Mouse (Mus musculus) common myeloid progenitor, adult 5-6 weeks (primary cell): ENCODE measurements around the gene Ankrd35. TPM values are rescaled to one million over a fixed set of nuclear protein-coding genes. Genes with fewer than 3 reads are reported as not detected.
A peak's percentile ranks its signal among the peaks of the same experiment; 100 is the strongest.
"Not testable (repeated sequence)": the region's sequence is repeated elsewhere in the genome, so short reads cannot be mapped to it uniquely, and the experiment has no call there.

Source experiments
- ATAC-seq: replicated peaks from 2 replicates; pipeline ENCODE4 v1.8.0; 2016; ENCODE audit warnings: low read depth, mild to moderate bottlenecking, moderate TSS enrichment, inconsistent platforms; ENCODE audit not compliant: poor library complexity, severe bottlenecking
- total RNA-seq: library from RNA; stranded (forward); fragments of 200-1000, 187-1606 nt; gene quantifications from 2 replicates; pipeline ENCODE4 v1.2.3, GENCODE M21; 2017

The Ankrd35 gene
- total RNA-seq, result not detected in 2 replicates

DNA sequence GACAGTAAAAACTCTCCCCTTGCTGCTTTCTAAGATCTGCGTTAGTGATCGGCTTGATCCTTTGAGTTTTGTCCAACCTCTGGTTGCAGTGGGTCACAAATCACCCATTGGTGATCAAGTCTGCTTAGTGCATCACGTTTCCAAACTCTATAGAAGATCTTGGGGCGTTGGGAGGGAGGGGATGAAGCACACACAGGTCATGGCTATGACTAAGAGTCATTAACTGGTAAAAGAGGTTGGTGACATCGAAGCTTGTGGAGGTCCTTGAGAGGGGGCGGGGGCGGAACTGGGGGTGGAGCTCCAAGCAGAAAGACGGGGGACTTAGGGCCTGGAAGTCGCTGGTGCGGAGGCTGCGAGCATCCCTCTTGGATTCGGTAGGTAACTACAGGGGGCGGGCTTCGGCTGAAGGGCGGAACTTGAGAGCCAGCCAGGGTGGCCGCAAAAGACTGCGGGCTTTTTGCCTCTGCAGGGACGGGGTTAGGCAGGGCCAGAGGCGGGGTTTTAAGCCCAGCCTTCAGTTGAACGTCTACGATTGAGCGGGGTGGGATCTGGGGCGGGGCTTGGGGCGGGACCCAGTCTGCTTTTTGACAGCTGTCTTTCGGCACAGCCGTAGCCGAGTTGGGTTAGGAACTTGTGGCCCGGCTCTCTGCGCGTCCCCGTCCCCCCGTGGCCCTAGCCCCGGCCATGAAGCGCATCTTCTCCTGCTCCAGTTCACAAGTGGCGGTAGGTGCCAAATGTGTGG lies at the start of gene Ankrd35:
Gene Ankrd35 (plus strand): TSS at position 405 of the 742 bp plus-strand sequence.
- peak; percentile 96 for ATAC-seq

DNA sequence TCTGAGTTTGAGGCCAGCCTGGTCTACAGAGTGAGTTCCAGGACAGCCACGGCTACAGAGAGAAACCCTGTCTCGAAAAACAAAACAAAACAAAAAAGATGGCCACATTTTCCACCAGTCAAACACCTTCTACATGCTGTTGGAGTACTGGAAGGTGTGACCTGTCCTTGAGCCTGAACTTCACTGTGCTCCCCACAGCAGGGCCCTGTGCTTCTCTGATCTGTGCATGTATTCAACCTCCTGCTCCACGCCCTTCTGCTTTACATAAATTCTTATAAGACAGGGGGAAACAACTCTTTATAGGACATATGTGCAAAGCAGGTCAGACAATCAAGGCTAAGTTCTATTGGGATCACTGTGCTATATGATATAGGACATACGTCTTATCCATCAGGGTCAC lies 46.7 kb upstream of the Ankrd35 start:
- ATAC-seq, result no peak

DNA sequence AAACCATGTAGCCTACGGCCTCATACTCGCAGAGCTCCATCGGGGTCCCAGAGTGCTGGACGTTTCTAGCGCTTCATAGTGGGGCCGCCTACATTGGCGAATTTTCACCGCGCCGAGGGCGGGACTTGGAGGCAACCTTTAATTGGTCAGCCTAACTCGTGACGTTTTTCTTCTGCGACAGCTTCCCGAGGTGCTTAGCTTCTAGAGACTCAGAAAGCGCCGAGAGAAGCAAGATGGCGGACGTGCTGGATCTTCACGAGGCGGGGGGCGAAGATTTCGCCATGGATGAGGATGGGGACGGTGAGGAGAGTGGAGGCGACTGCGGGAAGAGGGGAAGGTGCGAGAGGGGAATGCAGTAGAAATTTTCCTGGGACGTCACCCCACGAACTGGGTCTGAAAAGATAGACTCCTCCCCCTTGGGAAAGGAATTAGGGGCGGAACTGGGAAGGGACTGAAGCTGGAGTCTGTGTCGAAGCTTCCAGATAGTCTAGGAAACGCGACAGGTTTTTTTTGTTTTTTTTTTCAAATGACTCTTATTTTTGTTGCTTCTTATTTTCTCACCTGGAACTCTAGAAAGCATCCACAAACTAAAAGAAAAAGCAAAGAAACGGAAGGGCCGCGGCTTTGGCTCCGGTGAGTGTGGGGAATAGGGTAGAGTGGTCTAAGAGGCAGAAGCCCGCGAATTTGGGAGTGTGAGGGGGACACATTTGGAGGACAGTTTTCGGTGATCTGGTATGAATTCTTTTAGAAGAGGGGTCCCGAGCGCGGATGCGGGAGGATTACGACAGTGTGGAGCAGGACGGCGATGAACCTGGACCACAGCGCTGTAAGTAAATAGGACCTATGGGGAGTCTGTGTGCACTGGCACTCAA lies 40.0 kb upstream of the Ankrd35 start, which contains the start of gene Rbm8a:
Gene Rbm8a (plus strand): TSS at position 205 of the 872 bp plus-strand sequence.
- ATAC-seq, result peak; percentile 96

DNA sequence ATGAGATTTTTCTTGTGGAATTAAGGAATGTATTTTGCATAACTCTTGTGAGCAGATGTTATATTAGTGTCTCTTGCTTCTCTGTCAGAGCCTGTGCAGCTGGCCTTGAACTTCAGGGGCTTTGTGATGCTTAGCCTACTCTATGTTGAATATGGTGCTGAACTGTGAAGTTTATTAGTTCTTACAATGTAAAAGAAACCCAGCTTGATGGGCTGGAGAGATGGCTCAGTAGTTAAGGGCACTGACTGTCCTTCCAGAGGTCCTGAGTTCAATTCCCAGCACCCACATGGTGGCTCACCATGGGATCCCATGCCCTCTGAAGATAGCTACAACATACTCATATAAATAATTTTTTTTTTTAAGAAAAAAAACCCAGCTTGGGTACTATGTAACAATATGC lies 37.9 kb upstream of the Ankrd35 start:
- no peak for ATAC-seq

DNA sequence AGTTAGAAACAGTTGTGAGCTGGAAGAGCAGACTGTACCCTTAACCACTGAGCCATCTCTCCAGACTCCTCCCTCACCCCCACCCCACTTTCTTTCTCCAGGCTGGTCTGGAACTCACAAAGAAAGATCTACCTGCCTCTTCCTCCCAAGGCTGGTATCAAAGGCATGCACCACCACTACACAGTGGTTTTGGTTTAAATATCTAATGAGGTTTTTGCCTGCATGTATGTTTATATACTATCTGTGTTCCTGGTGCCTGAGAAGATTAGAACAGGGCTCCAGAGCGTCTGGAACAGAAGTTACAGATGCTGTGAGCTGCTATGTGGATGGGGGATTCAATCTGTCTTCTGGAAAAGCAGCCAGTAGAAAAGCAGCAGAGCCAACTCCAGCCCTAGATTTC lies 35.9 kb upstream of the Ankrd35 start:
- no peak for ATAC-seq

DNA sequence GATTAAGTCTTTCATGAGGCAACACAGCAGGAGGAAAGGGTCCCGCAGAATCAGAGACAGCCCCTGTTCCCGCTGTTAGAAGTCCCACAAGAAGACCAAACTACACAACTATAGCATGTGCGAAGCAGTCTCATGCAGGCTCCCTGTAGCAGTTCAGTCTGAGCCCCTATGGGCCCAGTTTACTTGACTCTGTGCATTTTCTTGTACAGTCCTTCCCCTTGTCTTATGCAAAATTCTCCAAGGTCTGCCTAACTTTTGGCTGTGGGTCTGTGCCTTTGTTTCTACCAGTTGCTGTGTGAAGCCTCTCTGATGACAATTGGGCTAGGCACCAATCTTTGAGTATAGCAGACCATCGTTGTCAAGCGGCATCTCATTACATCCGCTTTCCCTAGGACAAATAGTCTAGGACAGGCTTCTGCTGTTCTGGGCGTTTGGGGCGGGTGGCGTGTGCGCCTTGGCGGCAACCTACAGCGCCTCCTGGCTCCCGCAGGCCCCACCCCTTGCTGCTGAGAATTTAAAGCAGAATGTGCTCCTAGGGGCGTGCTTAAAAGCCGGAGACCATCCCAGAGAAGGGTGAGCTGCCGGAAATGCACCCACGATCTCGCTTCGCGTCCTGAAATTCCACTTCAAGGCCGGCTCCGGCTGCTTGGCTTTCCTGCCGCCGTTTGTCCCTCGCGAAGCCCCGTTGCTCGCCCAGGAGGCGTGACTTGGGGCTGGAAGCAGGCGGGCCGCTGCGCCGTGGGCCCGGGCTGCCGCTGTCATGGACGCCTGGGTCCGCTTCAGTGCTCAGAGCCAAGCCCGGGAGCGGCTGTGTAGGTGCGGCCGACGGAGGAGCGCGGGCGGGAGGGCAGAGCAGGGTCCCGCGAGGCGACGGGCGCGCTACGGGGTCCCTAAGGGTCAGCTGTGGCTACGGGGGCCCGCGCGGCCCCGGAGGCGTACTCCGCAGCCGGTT lies 34.7 kb upstream of the Ankrd35 start, which contains the start of the genes Pex11b and Gm42957:
Gene Pex11b (plus strand): TSS at position 449 of the 952 bp plus-strand sequence.
Gene Gm42957 (plus strand): TSS at position 547 of the 952 bp plus-strand sequence.
- peak; percentile 91 for ATAC-seq

DNA sequence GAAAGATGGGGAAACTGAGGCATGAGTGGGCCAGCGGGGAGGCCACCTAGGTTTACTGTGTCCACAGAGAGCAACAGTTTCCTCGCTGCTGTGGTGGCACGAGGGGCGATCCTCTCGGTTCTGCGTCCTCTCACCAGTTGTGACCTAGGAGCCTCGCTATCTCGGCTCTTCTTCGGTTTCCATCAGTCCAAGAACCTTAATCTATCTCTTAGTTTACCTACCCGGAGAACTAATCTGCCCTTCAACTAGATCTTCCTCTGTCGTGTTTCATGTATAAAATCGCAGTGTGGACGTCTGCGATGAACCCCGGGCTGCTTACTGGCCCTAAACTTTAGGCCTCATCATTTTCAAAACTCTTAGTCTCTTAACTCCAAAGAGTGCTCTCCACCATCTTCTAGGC lies 34.0 kb upstream of the Ankrd35 start:
- ATAC-seq, result no peak

DNA sequence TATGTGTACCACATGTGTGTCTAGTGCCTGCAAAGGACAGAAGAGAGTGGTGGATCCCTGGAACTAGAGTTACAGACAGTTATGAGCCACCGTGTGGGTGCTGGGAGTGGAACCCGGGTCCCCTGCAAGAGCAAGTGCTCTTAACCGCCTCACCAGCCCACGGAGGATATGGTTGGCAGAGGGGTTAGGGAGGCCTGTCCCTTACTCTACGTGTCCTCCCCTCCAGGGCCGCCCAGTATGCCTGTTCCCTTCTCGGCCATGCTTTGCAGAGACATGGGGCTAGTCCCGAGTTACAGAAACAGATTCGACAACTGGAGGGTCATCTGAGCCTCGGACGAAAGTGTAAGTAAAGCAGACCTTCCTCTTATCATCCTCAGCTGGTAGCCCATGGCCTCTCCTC lies 33.5 kb upstream of the Ankrd35 start:
- no peak for ATAC-seq

DNA sequence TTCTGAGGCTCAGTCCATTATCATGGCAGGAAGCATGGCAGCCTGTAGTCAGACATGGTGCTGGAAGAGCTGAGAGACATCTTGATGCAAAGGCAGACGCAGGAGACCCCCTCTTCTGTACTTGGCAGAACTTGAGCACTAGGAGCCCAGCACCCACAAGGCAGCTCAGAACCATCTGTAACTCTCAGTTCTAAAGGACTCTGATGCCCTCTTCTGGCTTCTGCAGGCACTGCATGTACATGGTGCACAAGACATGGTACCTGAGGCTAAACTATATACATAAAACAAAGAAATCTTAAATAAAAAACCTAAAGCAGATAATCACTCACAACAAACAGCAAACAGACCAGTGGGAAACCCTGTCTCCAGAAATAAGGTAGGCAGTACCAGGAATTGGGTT lies 30.7 kb upstream of the Ankrd35 start:
- ATAC-seq, result peak; percentile 65

DNA sequence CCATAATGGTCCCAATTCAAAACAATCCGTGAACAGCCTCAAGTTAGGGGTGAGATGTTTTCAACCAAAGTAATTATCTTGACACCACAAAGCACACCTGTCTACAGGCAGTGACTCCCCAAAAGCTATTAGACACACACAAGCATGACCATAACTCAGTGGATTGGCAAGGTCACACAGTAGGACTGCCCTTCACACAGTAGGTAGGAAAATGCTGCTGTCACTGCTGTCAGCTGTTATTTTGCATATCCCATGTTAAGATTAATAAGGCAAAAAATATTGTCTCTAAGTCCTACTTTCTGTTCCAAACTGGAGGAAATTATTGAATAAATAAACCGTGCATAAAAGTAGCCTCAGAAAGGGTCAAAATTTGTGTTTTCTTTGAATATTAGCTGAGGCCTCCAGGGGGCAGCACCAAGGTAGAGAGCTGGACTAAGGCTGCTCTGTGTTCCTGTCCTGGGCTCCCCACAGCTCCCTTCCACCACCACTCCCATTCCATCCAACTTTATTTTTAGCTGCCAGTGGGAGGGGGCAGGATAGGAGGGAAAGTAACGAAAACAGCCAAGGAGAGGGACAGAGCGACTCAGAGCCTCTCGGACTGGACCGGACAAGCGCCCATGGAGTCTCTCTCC lies 24.8 kb upstream of the Ankrd35 start, which contains the start of gene Itga10:
Gene Itga10 (plus strand): TSS at position 567 of the 632 bp plus-strand sequence.
- peak; percentile 54; the same call in 1 of the 2 replicates for ATAC-seq

DNA sequence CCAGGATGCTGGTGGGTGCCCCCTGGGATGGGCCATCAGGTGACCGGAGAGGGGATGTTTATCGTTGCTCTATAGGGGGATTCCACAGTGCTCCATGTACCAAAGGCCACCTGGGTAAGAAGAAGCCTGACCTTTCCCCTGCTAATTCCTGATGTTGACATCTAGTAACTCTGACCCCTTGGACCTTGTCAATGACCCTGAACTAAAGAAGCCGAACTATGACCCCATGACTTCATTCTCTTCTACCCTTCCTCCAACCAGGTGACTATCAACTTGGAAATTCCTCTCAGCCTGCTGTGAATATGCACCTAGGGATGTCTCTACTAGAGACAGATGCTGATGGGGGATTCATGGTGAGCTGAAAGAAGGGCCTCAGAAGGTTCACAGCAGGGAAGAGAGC lies 22.6 kb upstream of the Ankrd35 start:
- no peak for ATAC-seq

DNA sequence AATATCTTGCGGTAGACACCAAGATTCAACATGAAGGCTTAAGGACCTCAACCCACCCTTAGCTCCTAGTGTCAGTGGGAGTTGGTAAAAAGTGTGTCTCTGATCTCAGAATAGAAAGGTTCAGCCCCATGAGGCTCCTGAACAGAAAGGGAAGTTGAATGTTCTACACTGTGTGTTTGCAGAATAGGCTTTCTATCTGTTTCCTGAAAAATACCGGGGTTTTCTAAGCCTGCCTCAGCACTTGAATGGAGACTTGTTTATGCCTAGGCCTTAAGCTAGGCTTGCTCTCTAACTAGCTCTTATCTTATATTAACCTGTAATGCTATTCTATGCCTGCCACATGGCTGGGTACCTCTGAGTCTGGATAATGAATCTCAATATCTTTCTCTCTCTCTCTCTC lies 9.0 kb upstream of the Ankrd35 start:
- peak; percentile 41 for ATAC-seq

DNA sequence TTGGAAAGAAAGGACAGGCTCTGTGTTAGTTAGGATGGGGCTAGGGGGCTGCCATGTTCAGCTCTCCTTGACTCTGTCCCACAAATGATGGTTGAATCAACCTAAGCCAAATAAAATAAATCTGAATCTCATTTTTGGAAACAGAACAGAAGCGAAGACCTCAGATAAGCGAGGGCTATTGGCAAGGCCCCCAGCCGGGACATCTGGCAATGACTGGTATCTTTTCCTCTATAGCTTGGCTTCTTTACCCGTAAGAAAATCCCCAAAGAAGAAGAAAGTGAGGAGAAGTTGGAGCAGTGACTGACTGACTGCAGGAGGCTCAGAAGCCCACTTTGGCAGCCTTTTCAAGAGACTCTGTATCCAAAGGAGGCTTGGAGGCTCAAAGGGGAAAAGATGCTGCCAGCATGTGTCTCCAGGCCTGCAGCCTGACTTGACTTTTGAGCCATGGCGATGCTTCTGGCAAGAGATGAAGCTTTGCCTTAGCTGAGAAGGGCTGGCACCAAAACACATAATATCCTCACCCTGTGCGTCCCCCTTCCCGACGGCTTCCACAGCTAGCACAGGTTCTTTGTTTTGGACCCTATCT lies 7.1 kb upstream of the Ankrd35 start:
- no peak for ATAC-seq

DNA sequence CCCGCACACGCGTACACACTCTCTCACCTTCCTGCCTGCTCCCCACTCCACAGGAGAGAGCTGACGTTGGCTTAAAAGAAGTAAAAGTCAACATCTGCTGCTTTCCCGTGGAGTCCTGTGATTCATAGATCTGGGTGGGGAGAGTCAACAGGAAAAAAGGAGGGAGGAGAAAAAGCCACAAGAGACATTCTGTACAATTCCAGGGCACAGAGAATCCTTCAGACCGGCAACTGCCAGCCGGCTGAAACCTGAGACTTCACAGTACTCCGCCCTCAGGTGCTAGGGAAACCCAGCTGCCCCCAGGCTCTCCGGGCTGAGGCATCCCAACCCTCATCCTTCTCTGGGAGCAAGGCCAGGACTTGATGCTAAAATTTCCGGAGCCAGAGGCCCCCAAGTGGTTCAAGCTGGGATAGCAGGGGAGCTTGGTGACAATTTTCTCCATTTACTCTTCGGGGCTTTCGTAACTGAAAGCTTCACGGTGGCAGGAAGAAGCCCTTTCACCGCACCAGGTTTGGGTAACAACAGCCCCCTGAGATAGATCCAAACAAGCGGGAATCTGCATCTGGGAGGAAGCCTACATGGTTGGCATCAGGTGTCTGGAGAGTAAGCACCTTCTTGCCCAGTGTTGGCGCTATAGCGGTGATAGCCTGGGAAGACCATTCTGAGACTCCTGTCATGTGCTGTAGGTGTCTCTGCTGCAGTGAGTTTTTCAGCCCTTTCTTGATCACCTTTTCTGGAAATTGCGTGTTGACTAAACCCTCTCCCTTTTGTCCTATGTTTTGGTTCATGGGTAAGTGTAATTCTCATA lies 6.3 kb upstream of the Ankrd35 start:
- peak; percentile 86 for ATAC-seq

DNA sequence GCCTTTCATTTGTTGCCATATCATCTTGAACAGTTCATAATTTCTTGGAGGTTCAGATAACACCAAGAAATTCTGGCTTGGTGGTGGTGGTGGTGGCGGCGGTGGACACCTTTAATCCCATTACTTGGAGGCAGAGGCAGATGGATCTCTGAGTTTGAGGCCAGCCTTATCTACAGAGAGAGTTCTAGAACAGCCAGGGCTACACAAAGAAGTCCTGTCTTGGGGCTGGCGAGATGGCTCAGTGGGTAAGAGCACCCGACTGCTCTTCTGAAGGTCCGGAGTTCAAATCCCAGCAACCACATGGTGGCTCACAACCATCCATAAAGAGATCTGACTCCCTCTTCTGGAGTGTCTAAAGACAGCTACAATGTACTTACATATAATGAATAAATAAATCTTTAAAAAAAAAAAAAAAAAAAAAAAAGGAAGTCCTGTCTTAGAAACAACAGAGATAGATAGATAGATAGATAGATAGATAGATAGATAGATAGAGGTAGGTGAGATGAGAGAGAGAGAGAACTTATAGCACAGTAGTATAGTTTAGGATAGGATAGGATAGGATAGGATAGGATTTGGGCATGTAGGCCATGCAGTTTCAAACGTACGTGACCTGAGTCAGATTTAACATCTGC lies 4.1 kb upstream of the Ankrd35 start:
- ATAC-seq, result not testable (repeated sequence)

DNA sequence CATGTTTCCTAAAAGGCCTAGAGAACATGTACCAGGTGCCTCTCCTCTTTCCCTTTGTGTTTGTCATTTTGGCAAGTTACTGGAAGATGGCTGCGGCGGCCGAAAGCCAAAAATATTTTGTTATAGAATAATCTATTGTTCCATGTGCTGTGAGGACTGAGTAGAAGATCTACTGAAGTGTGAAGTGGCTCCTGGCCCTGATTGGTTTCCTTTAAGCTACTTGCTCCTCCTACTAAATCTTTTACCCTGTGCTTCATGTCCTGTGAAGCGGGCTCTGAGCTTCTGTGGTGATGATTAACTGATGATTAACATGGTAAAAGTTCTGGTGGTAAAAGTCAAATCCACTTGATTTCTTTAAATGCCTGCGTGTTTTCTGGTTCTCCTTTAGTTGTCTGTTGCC lies 3.0 kb upstream of the Ankrd35 start:
- no peak for ATAC-seq

DNA sequence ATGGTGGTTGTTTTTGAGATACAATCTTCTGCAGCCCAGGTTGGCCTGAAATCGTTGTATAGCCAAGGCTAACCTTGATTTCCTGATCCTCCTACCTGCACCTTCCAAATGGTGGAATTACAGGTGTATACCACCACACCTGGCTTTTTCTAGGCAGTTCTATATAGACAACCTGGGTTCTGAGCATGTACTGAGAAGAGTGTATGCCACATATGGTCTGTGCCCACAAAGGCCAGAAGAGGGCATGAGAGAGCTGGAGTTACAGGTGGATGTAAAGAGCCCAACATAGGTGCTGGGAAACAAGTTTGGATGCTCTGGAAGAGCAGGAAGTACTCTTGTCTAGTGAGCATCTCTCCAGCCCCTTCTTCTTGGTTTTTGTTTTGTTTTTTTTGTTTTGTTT lies 2.6 kb upstream of the Ankrd35 start:
- no peak for ATAC-seq
